Mouse (Mus musculus) olfactory bulb, adult 2 months (tissue): ENCODE measurements around the gene Alg5.

ENCODE experiments used
- CTCF ChIP-seq: fragments of 200-500 bp; IDR thresholded peaks from 2 replicates; pipeline ENCODE4 v1.5.1; 2012; ENCODE audit warnings: low read depth, mild to moderate bottlenecking, low read length, moderate library complexity; ENCODE audit not compliant: insufficient read depth
- POLR2A ChIP-seq: fragments of 200-500 bp; IDR thresholded peaks from 2 replicates; pipeline ENCODE4 v1.6.1; 2012; ENCODE audit warnings: mild to moderate bottlenecking, low read depth, low read length, moderate library complexity; ENCODE audit not compliant: insufficient read depth

DNA sequence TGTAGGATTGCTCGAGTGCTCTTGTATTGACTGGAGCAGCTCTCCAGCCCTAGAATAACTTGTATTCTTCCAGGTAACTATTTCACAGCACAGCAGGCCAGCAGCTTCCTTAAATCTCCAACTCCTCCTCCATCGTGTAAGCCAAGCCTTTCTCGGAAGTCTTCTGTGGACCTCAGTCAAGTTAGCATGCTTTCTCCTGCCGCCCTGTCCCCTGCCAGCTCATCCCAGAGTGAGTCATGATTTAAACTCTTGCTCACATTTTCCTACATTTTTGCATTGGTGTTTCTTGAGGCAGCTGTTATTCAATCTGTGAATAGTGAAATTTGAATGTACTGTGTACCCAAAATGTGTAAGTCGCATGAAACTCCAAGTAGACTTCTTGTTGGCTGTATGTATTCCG, 19.9 kb upstream of the Alg5 start:
- TF ChIP-seq POLR2A (no peak), CTCF (no peak)
